Mouse (Mus musculus): ENCODE measurements at regions not wholly inside any gene's neighbourhood (a gene's known extent, or its start where the extent isn't known, plus 50 kb on each side); places are given as distances from the start of the nearest gene placed in this dataset.

DNA sequence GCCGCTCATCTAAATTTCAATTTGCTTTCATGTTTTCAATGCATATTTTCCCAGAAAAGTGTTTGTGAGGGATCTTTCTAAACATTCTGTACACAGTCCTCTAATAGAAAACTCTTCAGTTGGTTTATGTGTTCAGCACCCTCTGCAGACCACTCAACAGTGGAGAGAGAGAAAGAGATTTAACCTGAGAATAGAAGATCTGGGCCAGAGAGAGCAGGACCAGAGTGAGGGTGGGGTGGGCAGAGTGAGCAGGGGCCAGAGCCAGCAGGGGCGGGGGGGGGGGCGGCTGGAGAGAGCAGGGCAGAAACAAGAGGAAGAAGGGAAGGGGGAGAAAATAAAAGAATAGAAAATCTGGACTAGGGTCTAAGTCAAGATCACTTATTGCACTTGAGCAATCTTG lies 318.7 kb downstream of the Lmo7 start:
- Histone ChIP-seq H3K4me3 (no peak overlapping the region), H3K27me3 (ENCODE audit: control insufficient read depth, insufficient read depth, insufficient read length) (no peaks in the 10 kb centered on the region), H3K36me3 (ENCODE audit: control insufficient read depth, insufficient read depth) (no peaks in the 10 kb centered on the region), H3ac (ENCODE audit: control insufficient read depth, insufficient read length) (no peak overlapping the region), H3K79me2 (ENCODE audit: control insufficient read depth, insufficient read depth) (no peaks in the 10 kb centered on the region), H3K4me2 (ENCODE audit: low read depth) (no peak overlapping the region)
- TF ChIP-seq E2F4 (IDR thresholded peaks at IDR 0.05; ENCODE audit: insufficient read depth) (no peak), CEBPB (IDR thresholded peaks at IDR 0.05; ENCODE audit: insufficient read depth, poor library complexity, severe bottlenecking) (no peak), TCF12 (IDR thresholded peaks at IDR 0.05; ENCODE audit: insufficient read depth, poor library complexity, severe bottlenecking) (no peak), REST (IDR thresholded peaks at IDR 0.05; ENCODE audit: insufficient read depth, insufficient read length) (no peak), USF1 (IDR thresholded peaks at IDR 0.05; ENCODE audit: low read depth) (no peak), POLR2AphosphoS2 (IDR thresholded peaks at IDR 0.05; ENCODE audit: insufficient read length, low read depth) (no peak), MYOD1 (IDR thresholded peaks at IDR 0.05; ENCODE audit: control insufficient read depth in 1 of 3, insufficient read length in 2 of 3, low read depth in 2 of 3) (no peak), POLR2A (IDR thresholded peaks at IDR 0.05; ENCODE audit: insufficient read length, low read depth) (no peak), SRF (IDR thresholded peaks at IDR 0.05; ENCODE audit: control insufficient read depth, insufficient read length, low read depth) (no peak), TCF3 (IDR thresholded peaks at IDR 0.05; ENCODE audit: insufficient read length, low read depth) (no peak), MYOG (IDR thresholded peaks at IDR 0.05; ENCODE audit: control insufficient read depth in 1 of 3, insufficient read depth in 1 of 3, insufficient read length in 2 of 3, low read depth in 2 of 3) (no peak)

DNA sequence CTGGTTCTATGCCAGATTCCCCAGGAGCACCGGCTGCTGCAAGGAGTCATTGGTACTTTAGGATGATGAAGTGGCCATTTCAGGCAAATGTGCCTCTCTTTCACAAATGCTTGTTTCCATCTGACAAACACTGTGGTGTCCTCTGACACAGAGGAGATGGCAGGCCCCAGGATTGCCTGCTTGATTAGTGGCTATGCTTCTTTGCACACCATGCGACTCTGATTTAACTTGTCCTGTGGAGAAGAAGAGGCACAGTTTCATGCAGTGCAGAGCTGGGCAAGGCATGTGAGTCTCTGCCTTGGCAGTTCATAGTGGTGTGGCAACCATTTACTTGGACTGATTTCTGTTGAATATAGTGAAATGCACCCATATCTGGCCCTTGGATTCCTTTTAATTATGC lies 308.4 kb downstream of the Lmo7 start:
- H3K4me2 ChIP-seq (ENCODE audit: low read depth): no peak overlapping the region
- no peaks in the 10 kb centered on the region for H3K79me2 ChIP-seq (ENCODE audit: control insufficient read depth, insufficient read depth)
- H3K36me3 ChIP-seq (ENCODE audit: control insufficient read depth, insufficient read depth): no peaks in the 10 kb centered on the region
- H3K27me3 ChIP-seq (ENCODE audit: control insufficient read depth, insufficient read depth, insufficient read length): no peaks in the 10 kb centered on the region
- H3K4me3 ChIP-seq: no peak overlapping the region
- TF ChIP-seq TCF12 (IDR thresholded peaks at IDR 0.05; ENCODE audit: insufficient read depth, poor library complexity, severe bottlenecking) (no peak), POLR2A (IDR thresholded peaks at IDR 0.05; ENCODE audit: insufficient read length, low read depth) (no peak), MAX (IDR thresholded peaks at IDR 0.05; ENCODE audit: low read depth) (no peak)
- H3ac ChIP-seq (ENCODE audit: control insufficient read depth, insufficient read length): no peak overlapping the region

DNA sequence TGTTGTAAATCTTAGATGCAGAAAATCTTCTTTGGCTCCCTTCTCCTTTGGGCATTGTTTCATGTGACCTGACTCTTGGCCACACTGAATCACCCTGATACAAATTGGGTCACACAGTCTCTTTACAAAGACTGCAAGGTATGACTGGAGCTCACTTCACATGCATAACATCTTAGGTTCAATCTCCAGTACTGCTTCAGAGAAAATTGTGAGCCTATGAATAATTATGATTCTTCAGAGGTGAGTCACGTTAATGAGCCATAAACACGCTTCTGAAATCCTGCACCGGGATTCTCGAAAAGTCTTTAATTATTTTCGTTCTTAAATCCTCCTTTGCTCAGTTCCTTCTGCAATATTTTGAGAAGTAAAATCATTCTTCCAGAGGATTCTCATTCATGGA lies 307.7 kb downstream of the Lmo7 start:
- Histone ChIP-seq H3ac (ENCODE audit: control insufficient read depth, insufficient read length) (no peak overlapping the region), H3K79me2 (ENCODE audit: control insufficient read depth, insufficient read depth) (no peaks in the 10 kb centered on the region), H3K27me3 (ENCODE audit: control insufficient read depth, insufficient read depth, insufficient read length) (no peaks in the 10 kb centered on the region), H3K4me3 (no peak overlapping the region), H3K4me2 (ENCODE audit: low read depth) (no peak overlapping the region), H3K36me3 (ENCODE audit: control insufficient read depth, insufficient read depth) (no peaks in the 10 kb centered on the region)
- TF ChIP-seq POLR2A (IDR thresholded peaks at IDR 0.05; ENCODE audit: insufficient read length, low read depth): no peak
- TF ChIP-seq SRF (IDR thresholded peaks at IDR 0.05; ENCODE audit: control insufficient read depth, insufficient read length, low read depth): no peak
- no peak for TF ChIP-seq MYOG (IDR thresholded peaks at IDR 0.05; ENCODE audit: control insufficient read depth in 1 of 3, insufficient read depth in 1 of 3, insufficient read length in 2 of 3, low read depth in 2 of 3)
- no peak for TF ChIP-seq CEBPB (IDR thresholded peaks at IDR 0.05; ENCODE audit: insufficient read depth, poor library complexity, severe bottlenecking)
- no peak for TF ChIP-seq USF1 (IDR thresholded peaks at IDR 0.05; ENCODE audit: low read depth)
- TF ChIP-seq REST (IDR thresholded peaks at IDR 0.05; ENCODE audit: insufficient read depth, insufficient read length): no peak
- TF ChIP-seq TCF12 (IDR thresholded peaks at IDR 0.05; ENCODE audit: insufficient read depth, poor library complexity, severe bottlenecking): no peak
- no peak for TF ChIP-seq MAX (IDR thresholded peaks at IDR 0.05; ENCODE audit: low read depth)
- no peak for TF ChIP-seq E2F4 (IDR thresholded peaks at IDR 0.05; ENCODE audit: insufficient read depth)
- TF ChIP-seq MYOD1 (IDR thresholded peaks at IDR 0.05; ENCODE audit: control insufficient read depth in 1 of 3, insufficient read length in 2 of 3, low read depth in 2 of 3): no peak

DNA sequence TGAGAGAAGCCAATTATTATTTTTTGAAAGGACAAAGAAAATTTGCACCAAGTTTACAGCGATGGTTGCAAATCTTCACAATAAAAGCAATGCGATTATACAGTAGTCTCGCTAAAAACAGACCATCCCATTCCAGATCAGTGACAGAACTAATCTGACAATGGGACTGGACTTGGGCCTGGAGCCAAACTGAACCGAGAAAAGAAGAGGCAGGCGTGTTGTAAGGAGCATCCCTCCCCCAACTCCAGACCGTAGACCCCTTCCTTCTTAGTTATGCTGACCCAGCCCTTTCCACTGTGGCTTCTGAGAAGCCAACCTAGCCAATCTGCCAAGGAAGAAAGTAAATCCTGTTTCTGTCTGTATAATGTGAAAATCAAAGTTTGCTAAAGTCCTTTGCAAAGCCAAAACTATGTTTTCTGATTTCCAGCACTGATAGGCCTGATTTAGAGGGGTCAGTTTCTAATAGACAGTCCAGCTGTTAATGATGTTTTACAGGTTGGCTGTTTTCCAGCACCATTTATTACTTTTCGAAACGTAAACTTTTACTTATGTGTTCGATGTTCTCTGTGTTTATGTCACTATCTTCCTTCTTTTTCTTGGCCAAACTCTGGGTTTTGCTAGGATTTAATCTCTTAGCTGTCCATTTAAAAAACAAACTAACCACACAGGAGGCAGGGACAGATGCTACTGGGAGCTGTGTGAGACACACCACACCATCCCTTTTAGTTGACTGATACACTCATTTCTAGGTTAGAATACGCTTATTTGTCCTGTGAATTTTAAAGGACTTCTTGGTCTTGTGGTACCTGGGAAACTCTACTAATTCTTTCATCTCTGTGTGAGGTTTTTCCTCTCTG lies 301.5 kb downstream of the Lmo7 start:
- Histone ChIP-seq H3K27me3 (ENCODE audit: control insufficient read depth, insufficient read depth, insufficient read length) (no peaks in the 10 kb centered on the region), H3ac (ENCODE audit: control insufficient read depth, insufficient read length) (no peak overlapping the region), H3K4me3 (no peak overlapping the region), H3K36me3 (ENCODE audit: control insufficient read depth, insufficient read depth) (no peaks in the 10 kb centered on the region), H3K4me2 (ENCODE audit: low read depth) (no peak overlapping the region), H3K79me2 (ENCODE audit: control insufficient read depth, insufficient read depth) (no peaks in the 10 kb centered on the region)
- no peak for TF ChIP-seq REST (IDR thresholded peaks at IDR 0.05; ENCODE audit: insufficient read depth, insufficient read length)
- no peak for TF ChIP-seq TCF3 (IDR thresholded peaks at IDR 0.05; ENCODE audit: insufficient read length, low read depth)
- TF ChIP-seq MYOD1 (IDR thresholded peaks at IDR 0.05; ENCODE audit: control insufficient read depth in 1 of 3, insufficient read length in 2 of 3, low read depth in 2 of 3): no peak
- TF ChIP-seq POLR2AphosphoS2 (IDR thresholded peaks at IDR 0.05; ENCODE audit: insufficient read length, low read depth): no peak
- no peak for TF ChIP-seq USF1 (IDR thresholded peaks at IDR 0.05; ENCODE audit: low read depth)
- TF ChIP-seq E2F4 (IDR thresholded peaks at IDR 0.05; ENCODE audit: insufficient read depth): no peak
- TF ChIP-seq TCF12 (IDR thresholded peaks at IDR 0.05; ENCODE audit: insufficient read depth, poor library complexity, severe bottlenecking): no peak
- no peak for TF ChIP-seq CEBPB (IDR thresholded peaks at IDR 0.05; ENCODE audit: insufficient read depth, poor library complexity, severe bottlenecking)

DNA sequence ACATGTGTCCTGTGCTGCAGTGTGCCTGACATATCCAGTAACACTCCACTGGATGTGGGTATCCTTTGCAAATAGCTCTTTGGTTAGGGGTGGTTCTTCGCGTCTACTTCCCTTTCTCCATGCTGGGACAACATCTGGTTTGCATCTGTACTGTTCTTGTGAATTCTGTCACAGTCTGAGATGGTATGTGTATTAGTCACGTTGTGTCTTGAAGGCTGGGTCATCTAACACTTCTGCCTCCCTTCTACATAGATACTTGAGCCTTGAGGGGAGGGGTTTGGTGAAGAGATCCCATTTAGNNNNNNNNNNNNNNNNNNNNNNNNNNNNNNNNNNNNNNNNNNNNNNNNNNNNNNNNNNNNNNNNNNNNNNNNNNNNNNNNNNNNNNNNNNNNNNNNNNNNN lies 294.9 kb downstream of the Lmo7 start:
- no peak overlapping the region for H3K4me2 ChIP-seq (ENCODE audit: low read depth)
- H3K27me3 ChIP-seq (ENCODE audit: control insufficient read depth, insufficient read depth, insufficient read length): peaks cover 4% of the 10 kb centered on the region
- H3K79me2 ChIP-seq (ENCODE audit: control insufficient read depth, insufficient read depth): no peaks in the 10 kb centered on the region
- TF ChIP-seq REST (IDR thresholded peaks at IDR 0.05; ENCODE audit: insufficient read depth, insufficient read length) (no peak), SRF (IDR thresholded peaks at IDR 0.05; ENCODE audit: control insufficient read depth, insufficient read length, low read depth) (no peak), TCF12 (IDR thresholded peaks at IDR 0.05; ENCODE audit: insufficient read depth, poor library complexity, severe bottlenecking) (no peak), MAX (IDR thresholded peaks at IDR 0.05; ENCODE audit: low read depth) (no peak), E2F4 (IDR thresholded peaks at IDR 0.05; ENCODE audit: insufficient read depth) (no peak), POLR2A (IDR thresholded peaks at IDR 0.05; ENCODE audit: insufficient read length, low read depth) (no peak), MYOG (IDR thresholded peaks at IDR 0.05; ENCODE audit: control insufficient read depth in 1 of 3, insufficient read depth in 1 of 3, insufficient read length in 2 of 3, low read depth in 2 of 3) (no peak), POLR2AphosphoS2 (IDR thresholded peaks at IDR 0.05; ENCODE audit: insufficient read length, low read depth) (no peak), USF1 (IDR thresholded peaks at IDR 0.05; ENCODE audit: low read depth) (no peak), MYOD1 (IDR thresholded peaks at IDR 0.05; ENCODE audit: control insufficient read depth in 1 of 3, insufficient read length in 2 of 3, low read depth in 2 of 3) (no peak), TCF3 (IDR thresholded peaks at IDR 0.05; ENCODE audit: insufficient read length, low read depth) (no peak), CEBPB (IDR thresholded peaks at IDR 0.05; ENCODE audit: insufficient read depth, poor library complexity, severe bottlenecking) (no peak)
- no peaks in the 10 kb centered on the region for H3K36me3 ChIP-seq (ENCODE audit: control insufficient read depth, insufficient read depth)
- no peak overlapping the region for H3K4me3 ChIP-seq
- no peak overlapping the region for H3ac ChIP-seq (ENCODE audit: control insufficient read depth, insufficient read length)

Measured in myocyte (in vitro differentiated cells).